Mouse (Mus musculus): Measurements from ENCODE around the gene Tprkb.

GRCm38 (mm10) chr6:85948549-85948948 is 36.9 kb downstream of the Tprkb start:
- TF ChIP-seq POLR2A (IDR thresholded peaks at IDR 0.05; ENCODE audit: extremely low read depth, insufficient read depth, low read length): no peak
- no peak for TF ChIP-seq CTCF (IDR thresholded peaks at IDR 0.05; ENCODE audit: extremely low read depth, insufficient read depth, low read length)
